Mouse (Mus musculus) ES-Bruce4 (cell line): ENCODE measurements around the gene Gjc1.

Experiments used
- CTCF ChIP-seq: IDR thresholded peaks from one replicate; pipeline ENCODE4 v1.8.1; 2011; ENCODE audit warnings: low read depth, low read length
- POLR2A ChIP-seq: IDR thresholded peaks from one replicate; pipeline ENCODE4 v1.8.1; 2011; ENCODE audit warnings: low read length; ENCODE audit not compliant: insufficient read depth

- TF ChIP-seq POLR2A (no peak), CTCF (no peak)
These were observed 18.6 kb upstream of the Gjc1 start for GRCm38 (mm10) chr11:102838126-102838525.
